9 mouse cellular contexts compared by ENCODE assay signal in the genomic region with DNA sequence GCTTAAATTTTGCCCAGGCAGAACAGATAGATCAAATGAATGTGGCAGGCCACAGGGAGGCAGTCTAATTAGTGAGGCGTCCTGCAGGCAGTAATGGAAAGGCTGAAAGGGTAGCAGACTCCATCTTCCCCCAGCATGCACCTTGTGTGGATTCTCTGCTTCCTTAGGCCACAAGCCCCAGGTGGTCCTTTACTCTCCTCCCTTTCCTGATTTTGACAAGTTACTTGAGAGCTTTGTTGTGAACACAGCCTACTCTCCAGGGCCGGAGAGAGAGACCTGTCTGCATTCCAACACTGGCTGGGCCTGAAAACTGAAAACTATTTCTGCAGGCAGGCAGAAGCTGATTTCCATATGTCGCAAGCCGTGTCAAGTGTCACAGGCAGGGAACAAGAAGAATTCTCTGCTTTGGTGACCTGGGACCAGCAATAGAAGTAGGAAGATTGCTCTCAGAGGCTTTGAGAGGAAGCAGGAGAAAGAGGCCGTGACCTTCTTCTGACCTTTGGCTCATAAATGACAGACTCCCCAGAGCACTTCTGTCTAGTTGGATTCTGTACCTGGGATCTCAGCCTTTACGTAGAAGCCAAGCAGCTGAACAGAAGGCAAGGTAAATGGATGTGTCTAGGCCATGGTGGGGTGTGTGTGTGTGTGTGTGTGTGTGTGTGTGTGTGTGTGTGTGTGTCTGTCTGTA.
DNase-seq lines count a peak whose midpoint lies in the region; ATAC-seq and TF ChIP-seq lines count a peak whose summit lies in the region.
"Had no signal": no experiment of that assay in that cellular context is flagged by ENCODE, and none has a peak within 500 bp of the region (broad histone marks: within the 10 kb centered on the region; RNA-seq: fewer than 3 reads in every experiment).

No protein-coding gene starts in this region.

- no peaks in the 10 kb centered on the region for H3K36me3 ChIP-seq in intestine, postnatal 0 days (ENCODE audit: control insufficient read depth, insufficient read depth)
- H3K36me3 ChIP-seq in intestine, embryonic 16.5 days (ENCODE audit: control insufficient read depth, insufficient read depth, low read length) = no peaks in the 10 kb centered on the region
- no peaks in the 10 kb centered on the region for H3K36me3 ChIP-seq in forebrain, postnatal 0 days (ENCODE audit: insufficient read depth)
- H3K36me3 ChIP-seq in midbrain, embryonic 16.5 days (ENCODE audit: control insufficient read depth, insufficient read depth, low read length) = no peaks in the 10 kb centered on the region
- H3K36me3 ChIP-seq: G1E had no signal

- no peak overlapping the region for H3K4me3 ChIP-seq in intestine, postnatal 0 days (ENCODE audit: low read depth, low read length)
- no peak overlapping the region for H3K4me3 ChIP-seq in intestine, embryonic 16.5 days (ENCODE audit: low read length)
- no peak overlapping the region for H3K4me3 ChIP-seq in forebrain, postnatal 0 days (ENCODE audit: low read depth, low read length)
- H3K4me3 ChIP-seq in midbrain, embryonic 16.5 days (ENCODE audit: low read depth, low read length) = no peak overlapping the region

- ATAC-seq in intestine, postnatal 0 days = no peak
- ATAC-seq in intestine, embryonic 16.5 days = no peak
- ATAC-seq in forebrain, postnatal 0 days = no peak
- ATAC-seq in midbrain, embryonic 16.5 days = peak; percentile 48; the same call in 1 of the 2 replicates
- no peak for ATAC-seq in granulocyte monocyte progenitor cell, adult 5-6 weeks (replicated peaks; ENCODE audit: poor library complexity, severe bottlenecking)

- H3K4me2 ChIP-seq in intestine, postnatal 0 days (replicated peaks; ENCODE audit: low read depth) = no peak overlapping the region
- no peak overlapping the region for H3K4me2 ChIP-seq in intestine, embryonic 16.5 days (ENCODE audit: low read depth, low read length)
- H3K4me2 ChIP-seq in forebrain, postnatal 0 days (ENCODE audit: low read depth) = no peak overlapping the region
- no peak overlapping the region for H3K4me2 ChIP-seq in midbrain, embryonic 16.5 days (ENCODE audit: low read length)

- no peak overlapping the region for H3K27ac ChIP-seq in intestine, postnatal 0 days (ENCODE audit: low read depth, low read length)
- H3K27ac ChIP-seq in intestine, embryonic 16.5 days (ENCODE audit: low read length) = no peak overlapping the region
- no peak overlapping the region for H3K27ac ChIP-seq in forebrain, postnatal 0 days (ENCODE audit: low read depth, low read length)
- no peak overlapping the region for H3K27ac ChIP-seq in midbrain, embryonic 16.5 days (ENCODE audit: low read length)

- DNase-seq in embryo, embryonic 10 days (ENCODE audit: low spot score) = peak; percentile 82
- no peak for DNase-seq in forebrain, postnatal 0 days
- DNase-seq in right cerebral cortex, postnatal 25 days = no peak
- DNase-seq in c-Kit-positive CD71-positive TER-119-positive erythroid progenitor cells, embryonic 14.5 days (ENCODE audit: low spot score) = no peak

- H3K27me3 ChIP-seq in intestine, postnatal 0 days (replicated peaks; ENCODE audit: control insufficient read depth, insufficient read depth, low read length) = no peaks in the 10 kb centered on the region
- no peaks in the 10 kb centered on the region for H3K27me3 ChIP-seq in intestine, embryonic 16.5 days (replicated peaks; ENCODE audit: control insufficient read depth, insufficient read depth, low read length)
- no peaks in the 10 kb centered on the region for H3K27me3 ChIP-seq in forebrain, postnatal 0 days (ENCODE audit: insufficient read depth, low read length)
- no peaks in the 10 kb centered on the region; the same call in 1 of the 2 replicates for H3K27me3 ChIP-seq in midbrain, embryonic 16.5 days (ENCODE audit: control insufficient read depth, insufficient read depth, low read depth, low read length)

- WGBS in intestine, postnatal 0 days = 52% methylated on average over 6 of the region's 6 CpGs
- WGBS in intestine, embryonic 16.5 days = 34% methylated on average over 6 of the region's 6 CpGs
- 35% methylated on average over 6 of the region's 6 CpGs for WGBS in forebrain, postnatal 0 days
- WGBS in midbrain, embryonic 16.5 days = 20% methylated on average over 6 of the region's 6 CpGs

- H3K9ac ChIP-seq in intestine, postnatal 0 days (ENCODE audit: low read depth, low read length) = no peak overlapping the region
- H3K9ac ChIP-seq in intestine, embryonic 16.5 days (ENCODE audit: low read depth, low read length) = no peak overlapping the region
- no peak overlapping the region for H3K9ac ChIP-seq in forebrain, postnatal 0 days
- no peak overlapping the region for H3K9ac ChIP-seq in midbrain, embryonic 16.5 days (ENCODE audit: low read depth, low read length)

- 0 out of 2 replicates have a peak, but pooled peaks have one; percentile 17 for TF ChIP-seq CTCF in intestine, postnatal 0 days (IDR thresholded peaks at IDR 0.05; ENCODE audit: low read depth)
- 0 out of 2 replicates have a peak, but pooled peaks have one; percentile 11 for TF ChIP-seq CTCF in forebrain, postnatal 0 days (IDR thresholded peaks at IDR 0.05; ENCODE audit: low read depth)

- H3K4me1 ChIP-seq in intestine, postnatal 0 days (replicated peaks; ENCODE audit: control insufficient read depth, insufficient read depth, low read length) = no peaks in the 10 kb centered on the region
- H3K4me1 ChIP-seq in intestine, embryonic 16.5 days (ENCODE audit: control insufficient read depth, insufficient read depth, low read length) = peaks cover 3% of the 10 kb centered on the region; the same call in 1 of the 2 replicates
- H3K4me1 ChIP-seq in forebrain, postnatal 0 days (ENCODE audit: insufficient read depth) = no peaks in the 10 kb centered on the region
- H3K4me1 ChIP-seq in midbrain, embryonic 16.5 days (ENCODE audit: control insufficient read depth, insufficient read depth, low read length) = 0 out of 2 replicates have a peak, but pooled peaks cover 4% of the 10 kb centered on the region

- no peaks in the 10 kb centered on the region for H3K9me3 ChIP-seq in intestine, postnatal 0 days (ENCODE audit: control insufficient read depth)
- no peaks in the 10 kb centered on the region for H3K9me3 ChIP-seq in intestine, embryonic 16.5 days (ENCODE audit: control insufficient read depth, low read length)
- H3K9me3 ChIP-seq in forebrain, postnatal 0 days (ENCODE audit: low read length) = no peaks in the 10 kb centered on the region
- H3K9me3 ChIP-seq in midbrain, embryonic 16.5 days (replicated peaks; ENCODE audit: control insufficient read depth, low read length, poor library complexity, severe bottlenecking) = no peaks in the 10 kb centered on the region
